Mouse (Mus musculus) lung, adult 18-20 months (tissue): ENCODE results near the gene Appl2.
A peak's percentile ranks its signal among the peaks of the same experiment; 100 is the strongest.

Experiments
- DNase-seq, 2 experiments: peaks; one replicate each; pipeline ENCODE4 v3.0.0; 2022; ENCODE audit warnings: mixed read lengths in 2 of 2

Gene Appl2

DNA sequence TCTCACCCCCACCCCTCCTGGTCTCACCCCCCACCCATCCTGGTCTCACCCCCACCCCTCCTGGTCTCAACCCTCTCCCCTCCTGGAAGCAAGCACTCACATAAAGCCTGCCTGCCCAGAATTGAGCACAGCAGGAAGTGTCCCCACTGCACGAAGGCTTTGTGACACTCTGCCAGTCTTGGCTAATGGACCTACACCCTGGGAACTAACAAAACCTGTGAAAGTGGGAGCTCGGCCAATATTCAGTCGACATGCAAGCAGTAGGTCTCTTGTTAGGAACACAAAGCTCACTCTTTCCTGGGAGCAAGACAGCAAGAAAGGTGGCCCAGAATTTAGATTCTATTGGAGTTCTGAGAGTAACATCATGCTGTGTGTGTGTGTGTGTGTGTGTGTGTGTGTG lies 17.6 kb downstream of the Appl2 start:
- peak; percentile 33 to 51 for DNase-seq

DNA sequence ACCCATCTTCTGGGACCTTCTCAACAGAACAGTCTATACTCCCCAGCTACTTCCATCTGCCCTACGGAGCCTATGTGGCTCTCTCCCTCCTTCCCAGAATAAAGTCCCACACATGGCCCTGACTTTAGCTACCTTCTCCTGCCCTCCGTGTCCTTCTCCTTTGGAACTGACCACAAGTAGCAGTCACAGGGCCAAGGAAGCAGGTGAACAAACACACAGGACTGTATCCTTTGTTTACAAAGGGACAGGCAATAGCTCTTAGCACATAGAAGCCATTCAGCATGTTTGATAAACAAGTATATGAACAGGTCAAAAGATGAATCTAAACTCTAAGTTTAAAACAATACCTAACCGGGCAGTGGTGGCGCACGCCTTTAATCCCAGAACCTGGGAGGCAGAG lies 18.7 kb downstream of the Appl2 start:
- peak; percentile 43 to 59 for DNase-seq

DNA sequence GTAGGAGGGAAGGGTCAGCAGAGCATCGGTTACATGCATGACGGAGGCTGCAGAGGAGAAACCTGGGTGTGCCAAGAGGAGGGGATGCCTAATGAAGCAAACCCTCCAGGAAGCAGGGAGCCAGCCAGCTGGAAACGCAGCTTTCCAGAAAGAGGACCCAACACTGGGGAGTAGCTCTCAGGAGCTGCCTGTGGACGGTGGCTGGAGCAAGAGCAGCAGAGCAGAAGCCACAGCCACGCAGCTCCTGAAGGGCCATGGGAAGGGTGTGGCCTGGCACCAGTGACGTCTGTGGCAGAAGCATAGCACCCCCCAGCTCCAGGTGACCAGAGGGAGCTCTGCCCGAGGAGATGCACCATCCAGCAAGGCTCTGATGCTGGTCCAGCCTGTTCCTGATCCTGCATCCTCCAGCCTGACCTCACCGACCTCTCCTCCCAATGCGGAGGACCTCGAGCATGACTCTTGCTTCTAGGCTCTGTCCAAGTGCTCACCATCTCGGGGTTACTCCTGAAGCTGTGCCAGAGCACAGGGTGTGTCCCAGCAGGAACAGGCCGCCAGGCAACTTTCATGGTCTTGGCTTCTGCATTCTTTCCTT lies 19.3 kb downstream of the Appl2 start:
- DNase-seq, result peak; percentile 67 to 73

DNA sequence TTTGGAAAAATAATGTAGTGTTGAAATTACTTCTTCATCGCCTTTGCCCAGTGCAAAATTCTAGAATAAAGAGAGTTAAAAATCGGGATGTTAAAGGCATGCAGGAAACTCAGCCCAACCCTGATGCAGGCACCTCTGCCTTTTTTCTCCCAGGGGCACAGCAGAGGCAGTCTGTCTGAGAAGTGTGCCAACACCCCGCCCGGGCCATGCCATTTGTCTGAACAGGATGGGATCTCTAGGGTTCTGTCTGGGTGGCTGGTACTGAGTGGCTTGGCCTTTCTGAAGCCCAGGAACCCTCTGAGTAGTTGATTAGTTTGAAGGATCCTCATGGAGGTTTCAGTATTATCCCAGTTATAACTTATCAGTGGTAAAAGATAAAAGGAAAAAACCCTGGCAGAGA lies 20.3 kb downstream of the Appl2 start:
- no peak for DNase-seq

DNA sequence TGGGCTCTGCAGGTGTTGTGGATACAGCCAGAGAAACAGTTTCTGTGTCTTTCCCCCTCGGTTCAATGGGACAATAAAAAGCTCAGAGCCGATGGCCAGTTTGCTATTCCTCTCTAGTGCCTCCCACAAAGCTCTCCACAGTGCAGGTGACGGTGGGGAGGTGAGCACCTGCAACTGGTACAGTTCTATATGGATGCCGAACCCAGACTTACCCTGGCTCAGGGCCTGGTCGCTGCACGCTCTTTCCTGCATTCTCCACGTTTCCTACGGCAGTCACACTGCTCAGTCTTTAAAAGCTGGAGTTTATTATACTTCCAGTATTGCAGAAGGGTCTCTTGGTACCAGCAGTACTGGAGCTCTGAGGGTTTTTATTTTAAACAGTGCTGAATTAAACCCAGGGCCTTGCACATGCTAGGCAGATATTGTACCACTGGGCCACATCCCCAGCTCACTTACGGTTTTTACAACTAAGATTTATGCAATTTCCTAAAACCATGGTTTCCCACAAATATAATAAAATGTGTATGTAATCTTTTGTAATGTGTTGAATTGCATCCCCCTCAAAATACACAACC lies 21.3 kb downstream of the Appl2 start:
- no peak for DNase-seq

DNA sequence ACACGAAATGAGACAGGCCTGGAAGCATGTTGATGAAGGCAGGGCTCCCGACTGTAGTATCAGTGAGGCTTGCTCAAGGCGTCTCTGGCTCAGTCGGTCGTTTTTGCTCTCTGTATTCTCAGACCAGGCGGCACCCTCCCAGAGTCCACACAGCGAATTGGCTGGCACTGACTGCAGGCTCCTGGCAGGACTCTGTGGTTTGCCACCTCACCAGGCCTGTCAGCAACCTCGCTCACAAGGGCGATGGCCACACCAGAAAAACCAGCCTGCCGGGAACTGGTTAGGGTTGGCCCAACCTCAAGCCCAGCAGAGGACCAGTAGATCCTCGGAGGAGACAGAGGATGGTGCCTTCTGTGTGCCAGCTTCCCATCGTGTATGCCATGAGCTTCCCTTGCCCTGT lies 23.7 kb downstream of the Appl2 start:
- DNase-seq, result peak; percentile 63 to 74

DNA sequence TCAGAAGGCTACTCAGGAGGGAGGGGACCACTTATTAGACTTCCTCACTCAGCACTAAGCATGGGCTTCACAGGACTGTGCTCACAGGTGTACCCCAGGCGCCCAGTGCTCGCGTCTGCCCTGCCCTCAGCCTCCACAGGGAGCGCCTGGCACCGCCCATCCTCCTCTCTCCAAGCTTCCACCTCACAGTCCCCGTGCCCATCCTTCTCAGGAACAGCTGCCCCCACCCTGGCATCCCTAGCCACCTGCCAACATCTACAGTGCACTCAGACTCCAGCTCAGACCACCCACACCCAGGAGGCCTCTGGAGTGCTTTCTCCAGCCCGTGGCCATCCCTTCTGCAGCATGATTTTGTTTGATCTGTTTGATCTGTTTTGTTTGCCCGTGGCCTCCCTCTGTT lies 24.5 kb downstream of the Appl2 start:
- no peak for DNase-seq

DNA sequence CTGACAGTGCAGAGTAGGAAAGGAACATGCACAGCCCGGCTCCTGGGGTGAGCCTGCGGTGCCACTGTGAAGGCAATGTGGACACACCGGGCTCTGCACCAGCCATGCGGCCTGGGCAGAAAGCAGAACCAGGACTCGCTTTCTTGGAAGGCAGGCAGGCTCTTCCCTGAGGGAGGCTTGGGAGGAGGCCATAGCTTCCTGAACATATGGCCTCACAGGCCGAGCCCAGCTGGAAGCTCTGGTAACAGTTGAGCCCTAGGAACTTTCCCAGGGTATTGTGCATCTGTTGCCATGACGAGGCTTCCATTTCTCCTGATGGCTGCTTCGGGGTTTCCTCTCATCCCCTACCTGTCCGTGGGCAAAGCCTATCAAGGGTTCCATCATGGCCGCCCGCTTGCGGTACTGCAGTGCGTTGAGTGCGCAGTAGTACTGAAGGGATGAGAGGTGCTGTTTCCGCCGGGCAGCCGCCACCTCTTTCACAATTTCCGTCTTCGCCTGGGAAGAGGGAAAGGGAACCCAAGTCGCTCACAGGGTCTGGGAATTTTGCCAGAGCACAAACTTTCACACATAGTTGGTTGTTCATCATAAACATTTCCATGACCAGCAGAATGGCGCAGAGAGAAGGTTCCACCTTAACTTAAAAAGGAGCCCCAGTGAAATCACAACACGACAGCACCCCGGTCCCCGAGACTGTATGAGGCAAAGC lies 28.0 kb downstream of the Appl2 start:
- DNase-seq, result no peak

DNA sequence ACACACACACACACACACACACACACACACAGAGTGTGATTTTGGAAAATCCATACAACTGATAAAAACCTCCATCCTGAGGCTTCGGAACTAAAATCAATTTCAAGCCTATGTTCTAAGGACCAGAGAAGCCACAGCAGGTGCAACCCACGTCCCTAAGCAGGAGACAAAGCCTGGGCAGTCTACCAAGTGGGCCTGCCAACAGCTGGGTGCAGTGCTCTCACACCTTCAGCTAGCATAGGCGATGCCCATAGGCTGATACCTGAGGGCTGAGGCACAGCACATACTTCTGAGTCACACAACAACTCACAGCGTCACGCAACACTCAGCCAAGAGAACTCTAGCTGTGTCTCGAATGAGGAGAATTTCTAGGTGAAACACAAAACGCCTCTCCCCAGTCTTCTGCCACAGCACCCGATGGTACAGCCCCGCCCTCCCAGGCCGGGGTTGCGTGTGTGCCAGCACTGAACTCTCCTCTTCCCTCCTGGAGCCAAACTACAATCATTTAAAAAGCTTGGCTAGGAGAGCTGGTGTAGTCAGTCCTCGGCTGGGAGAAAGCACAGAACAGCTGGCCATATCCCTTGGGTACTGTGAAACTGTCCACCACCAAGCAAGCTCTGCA lies 29.6 kb downstream of the Appl2 start:
- DNase-seq, result no peak

DNA sequence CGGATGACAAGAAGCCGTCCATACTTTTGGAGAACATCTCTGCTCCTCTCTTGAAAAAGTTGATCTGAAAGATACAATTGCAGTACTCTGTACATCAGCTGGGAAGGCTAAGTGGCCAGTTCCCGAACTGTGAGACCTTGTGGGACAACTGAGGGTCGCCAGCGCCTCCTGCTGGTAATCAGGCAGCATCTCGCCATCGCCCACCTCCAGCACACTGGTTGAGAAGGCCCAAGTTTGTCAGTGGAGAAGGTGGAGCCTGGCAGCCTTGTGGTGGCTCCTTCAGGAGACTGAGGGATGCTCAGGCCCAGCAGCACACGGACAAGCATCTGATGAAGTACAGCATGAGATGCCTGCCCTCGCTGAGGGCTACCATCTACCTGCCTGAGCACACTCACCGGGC lies 31.2 kb downstream of the Appl2 start:
- DNase-seq, result peak; percentile 29 to 30

DNA sequence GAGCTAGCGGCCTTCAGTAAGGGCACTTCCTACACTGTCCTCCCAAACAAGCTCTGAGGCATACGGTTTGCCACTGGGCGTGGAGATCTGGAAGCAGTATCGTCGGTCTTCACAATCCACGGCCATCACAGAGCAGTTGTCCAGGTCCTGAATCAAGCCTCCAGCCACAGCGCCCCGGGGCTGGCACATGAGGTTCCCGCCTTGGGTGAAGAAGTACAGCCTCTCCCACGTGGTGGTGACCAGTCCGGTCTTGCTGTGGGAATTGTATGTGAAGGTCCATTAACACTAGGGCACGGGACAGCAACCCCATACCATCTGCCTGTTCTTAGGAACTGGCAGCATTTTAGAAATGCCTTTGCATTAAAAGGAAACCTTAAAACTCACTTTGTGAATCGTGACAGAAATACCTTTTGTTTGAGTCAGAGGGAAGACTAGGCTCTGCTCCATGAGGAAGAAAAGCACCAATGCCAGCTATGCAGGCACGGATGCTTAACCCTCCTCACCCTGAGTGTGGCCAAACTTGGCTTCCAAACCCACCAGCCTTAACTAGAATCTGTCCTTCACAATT lies 35.8 kb downstream of the Appl2 start:
- DNase-seq, result no peak

DNA sequence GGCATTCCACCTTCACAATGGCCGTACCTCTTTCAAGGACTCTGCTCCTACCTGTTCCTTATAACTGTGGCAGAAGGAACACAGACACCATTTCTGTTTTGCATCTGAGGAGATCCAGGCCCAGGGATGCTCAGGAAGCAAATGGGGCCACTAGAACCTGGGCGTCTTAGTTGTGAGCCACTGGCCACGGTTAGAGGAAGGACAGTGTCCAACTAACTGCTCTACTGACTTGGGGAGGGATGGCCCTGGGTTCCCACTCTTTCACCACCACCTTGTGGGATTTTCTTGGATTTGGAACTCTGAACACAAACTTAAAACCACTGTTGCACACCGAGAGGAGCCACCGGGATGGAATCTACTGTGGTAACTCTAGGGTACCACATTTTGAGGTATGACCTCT lies 36.7 kb downstream of the Appl2 start:
- no peak for DNase-seq

DNA sequence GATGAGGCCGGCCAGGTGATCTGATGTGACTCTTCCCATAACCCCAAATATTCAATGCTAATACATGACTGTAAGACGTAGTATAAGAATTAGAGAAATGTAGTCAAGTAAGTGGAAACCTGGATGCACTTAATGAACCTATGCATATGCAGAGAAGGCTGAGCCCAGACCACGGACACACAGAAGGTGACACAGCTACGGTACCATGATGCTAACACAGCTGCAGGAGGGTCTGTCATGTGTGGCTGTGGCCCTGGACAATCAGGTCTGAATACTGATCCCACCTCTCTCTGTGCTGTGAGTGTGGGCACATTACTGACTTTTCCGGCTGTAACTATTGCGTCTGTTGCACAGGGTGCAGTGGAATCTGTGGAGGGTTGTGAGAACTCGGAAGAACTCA lies 38.0 kb downstream of the Appl2 start:
- DNase-seq, result no peak

DNA sequence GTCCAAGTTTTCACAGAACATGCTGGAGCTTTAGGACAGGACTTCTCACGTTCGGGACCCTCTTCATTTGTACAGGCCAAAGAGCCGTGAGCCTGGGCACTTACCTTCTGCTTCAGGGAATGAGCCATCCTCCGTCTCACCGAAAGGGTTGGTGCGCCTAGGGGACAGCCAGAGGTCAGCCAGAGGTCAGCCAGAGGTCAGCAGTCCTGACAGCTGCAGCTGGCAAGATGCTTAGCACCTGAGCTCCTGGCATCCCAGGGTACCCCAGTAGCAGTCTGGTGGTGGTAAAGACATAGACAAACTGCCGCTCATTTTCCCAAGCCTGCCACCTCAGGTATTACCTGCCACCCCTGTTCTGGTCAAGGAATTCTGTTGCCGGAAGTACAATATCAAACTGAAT lies 39.9 kb downstream of the Appl2 start:
- no peak for DNase-seq

DNA sequence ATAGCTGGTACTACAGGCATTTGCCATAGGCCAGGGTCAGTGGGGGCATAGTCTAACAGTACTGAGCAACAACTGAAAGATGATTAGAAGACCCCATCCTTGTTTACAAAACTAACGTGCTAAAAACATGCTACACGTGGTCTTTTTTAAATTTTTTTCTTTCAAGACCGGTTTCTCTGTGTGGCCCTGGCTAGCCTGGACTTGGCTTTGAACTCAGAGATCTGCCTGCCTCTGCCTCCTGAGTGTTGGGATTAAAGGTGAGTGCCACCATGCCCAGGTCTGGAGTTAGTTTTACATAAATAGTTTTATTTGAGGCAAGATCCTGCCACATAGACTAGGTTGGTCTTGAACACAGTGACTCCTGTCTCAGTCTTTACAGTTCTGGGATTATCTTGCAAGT lies 41.4 kb downstream of the Appl2 start:
- DNase-seq, result no peak

DNA sequence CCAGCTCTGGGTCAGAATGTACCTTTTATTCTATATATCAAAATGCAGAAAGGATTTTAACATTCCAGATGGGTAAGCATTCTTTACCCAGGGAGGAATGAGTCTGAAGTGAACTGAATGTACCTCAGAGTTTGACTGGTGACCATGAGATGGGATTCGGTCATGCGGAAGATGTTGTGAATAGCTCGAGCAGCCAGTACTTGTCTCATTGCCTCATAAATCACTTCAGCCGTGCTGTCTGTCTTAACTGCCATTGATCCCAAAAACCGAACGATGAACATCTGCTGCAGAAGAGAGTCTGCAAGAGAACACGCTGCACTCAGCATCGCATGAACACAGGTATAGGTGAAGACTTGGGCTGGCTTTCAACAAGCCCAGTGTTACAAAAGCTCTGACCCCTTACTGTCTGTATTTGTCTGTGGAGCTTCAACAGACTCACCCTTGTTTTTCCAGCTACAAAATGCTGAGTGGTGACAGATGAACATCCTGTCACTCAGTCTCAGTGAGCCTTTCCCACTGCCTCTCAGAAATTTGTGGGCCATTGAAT lies 42.8 kb downstream of the Appl2 start:
- DNase-seq, result no peak

DNA sequence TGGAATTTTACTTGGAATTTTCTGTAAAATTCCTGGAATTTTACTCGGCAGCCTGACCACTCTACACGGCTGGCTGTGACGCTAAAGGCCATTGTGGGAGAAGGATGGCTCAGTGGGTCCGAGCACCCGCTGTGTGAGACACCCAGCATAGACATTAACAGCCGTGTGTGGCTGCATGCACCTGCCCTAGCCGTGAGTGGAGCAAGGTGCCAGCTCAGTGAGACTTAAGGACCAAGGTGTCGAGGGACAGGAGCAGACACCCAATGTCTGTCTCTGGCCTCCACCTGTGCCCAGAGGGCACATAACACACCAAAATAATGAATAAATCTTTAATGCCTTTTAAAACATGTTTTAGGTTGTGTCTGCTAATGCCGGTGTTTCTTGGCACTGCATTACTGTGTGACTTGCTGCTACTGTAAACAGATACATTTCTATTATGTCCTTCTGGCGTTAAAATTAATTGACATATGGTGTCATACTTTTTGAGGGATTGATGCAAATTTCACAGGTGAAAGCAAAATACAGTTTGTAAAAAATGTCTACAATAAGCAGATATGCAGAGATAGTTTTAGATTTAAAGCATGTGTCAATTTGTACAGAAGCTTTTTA lies 44.5 kb downstream of the Appl2 start:
- DNase-seq, result no peak

DNA sequence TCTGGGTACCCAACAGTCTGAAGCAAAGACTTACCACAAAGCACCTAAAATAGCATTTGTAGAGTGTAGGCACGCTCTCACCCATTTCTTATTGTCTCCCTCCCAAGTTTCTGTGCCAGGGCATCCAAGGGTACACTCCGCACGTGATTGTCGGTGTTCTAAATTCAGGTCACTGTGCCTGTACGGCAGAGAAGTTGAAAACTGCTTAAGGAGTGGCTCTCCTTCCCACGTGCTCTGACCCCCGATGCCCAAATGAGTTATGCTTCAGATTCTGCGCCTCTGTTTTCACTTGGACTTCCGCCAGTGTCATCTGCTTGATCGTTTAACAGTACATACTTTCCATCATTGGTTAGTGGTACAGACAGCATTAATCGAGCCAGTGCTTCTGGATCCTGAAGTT lies 47.9 kb downstream of the Appl2 start:
- no peak for DNase-seq

DNA sequence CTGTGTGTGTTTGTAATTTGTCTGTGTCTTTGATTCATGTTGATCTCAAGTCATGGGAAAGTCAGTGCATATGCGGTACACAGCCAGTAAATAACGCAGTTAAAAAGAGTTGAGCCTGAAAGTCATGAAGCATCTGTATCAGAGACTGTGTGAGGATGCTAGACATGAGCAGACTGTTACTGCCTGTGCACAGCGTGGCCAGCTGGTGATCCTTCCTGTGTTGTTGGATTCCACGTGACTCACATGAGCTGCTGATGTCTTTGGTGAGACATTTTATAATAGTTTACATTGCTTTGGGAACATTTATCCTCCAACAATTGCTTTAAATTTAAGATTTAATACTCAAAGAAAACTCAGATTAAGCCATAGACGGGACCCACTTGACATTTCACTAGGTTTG lies 54.0 kb downstream of the Appl2 start:
- DNase-seq, result no peak

DNA sequence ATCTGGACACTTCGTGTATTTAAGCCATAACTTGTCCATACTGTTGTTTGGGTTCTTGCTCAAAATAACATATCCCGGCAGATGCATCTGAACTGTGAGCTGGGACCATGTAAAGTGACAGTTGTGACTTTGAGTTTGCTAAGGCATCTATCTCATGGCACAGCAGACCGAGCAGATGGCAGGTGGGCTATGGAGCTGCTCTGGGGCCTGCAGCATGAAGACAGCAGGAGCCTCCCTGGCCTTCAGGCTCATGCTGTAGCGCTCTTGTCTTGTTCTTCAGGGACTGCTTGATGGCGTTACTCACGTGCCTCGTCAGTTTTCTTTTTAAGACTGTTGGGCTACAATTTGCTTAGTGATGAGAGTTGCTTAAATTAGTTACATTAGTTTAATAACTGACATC lies 55.9 kb downstream of the Appl2 start:
- DNase-seq, result no peak

DNA sequence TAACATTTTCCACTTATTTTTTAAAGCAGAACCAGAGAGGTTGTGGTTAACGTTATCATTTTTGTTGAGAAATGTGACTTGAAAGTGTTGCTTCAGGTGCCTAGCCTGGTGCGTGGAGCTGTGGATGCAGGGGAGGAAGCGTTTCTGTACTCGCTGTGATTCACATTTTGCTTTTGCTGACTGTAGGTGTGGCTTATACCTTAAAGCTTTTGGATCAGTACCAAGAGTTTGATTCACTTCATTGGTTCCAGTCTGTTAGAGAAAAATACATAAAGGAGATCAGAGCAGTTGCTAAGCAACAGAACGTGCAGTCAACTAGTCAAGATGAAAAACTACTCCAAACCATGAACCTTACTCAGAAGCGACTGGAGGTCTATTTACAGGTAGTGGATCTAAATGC lies 57.7 kb downstream of the Appl2 start:
- DNase-seq, result no peak

DNA sequence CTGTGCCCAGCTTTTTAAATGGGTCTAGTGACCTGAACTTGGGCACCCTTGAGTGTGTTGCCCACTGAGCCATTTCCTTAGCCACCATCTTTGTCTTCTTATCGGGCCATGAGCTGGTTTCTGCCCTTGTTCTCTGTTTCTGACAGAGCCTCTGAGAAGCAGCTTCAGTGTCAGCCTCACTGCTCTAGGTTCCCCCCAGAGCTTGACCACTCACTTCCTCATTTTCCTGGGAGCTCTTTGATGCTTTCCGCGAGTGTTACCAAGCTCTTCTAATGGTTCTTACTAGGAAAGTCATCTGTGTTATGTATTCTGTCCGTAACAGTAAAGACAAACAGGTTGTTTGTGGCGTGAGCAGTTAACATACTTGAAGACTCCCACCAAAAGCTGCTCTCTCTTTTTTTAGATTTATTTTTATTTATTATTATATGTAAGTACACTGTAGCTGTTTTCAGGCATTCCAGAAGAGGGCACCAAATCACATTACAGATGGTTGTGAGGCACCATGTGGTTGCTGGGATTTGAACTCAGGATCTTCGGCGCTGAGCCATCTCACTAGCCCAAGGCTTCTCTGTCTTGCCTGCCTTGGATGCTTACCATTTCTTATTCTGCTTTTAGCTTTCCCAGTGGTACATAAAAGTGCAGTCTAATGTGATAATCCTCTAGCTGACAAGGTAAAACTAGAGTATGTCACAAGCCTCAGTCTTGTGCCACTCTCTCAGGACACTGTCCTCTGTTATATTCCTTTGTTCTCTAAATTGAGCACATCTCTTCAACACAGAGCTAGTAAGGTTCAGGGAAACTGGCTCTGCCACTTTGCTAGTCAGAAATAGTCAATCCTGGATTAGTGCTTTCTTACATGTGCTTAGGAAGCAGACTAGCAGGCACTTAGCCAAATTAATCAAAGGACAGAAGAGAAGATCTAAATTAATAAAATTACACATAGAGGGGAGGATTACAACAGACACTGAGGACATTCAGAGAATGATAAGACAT lies 82.8 kb downstream of the Appl2 start:
- no peak for DNase-seq
